Comparison of ENCODE assay signal across 24 mouse cellular contexts in the genomic region with DNA sequence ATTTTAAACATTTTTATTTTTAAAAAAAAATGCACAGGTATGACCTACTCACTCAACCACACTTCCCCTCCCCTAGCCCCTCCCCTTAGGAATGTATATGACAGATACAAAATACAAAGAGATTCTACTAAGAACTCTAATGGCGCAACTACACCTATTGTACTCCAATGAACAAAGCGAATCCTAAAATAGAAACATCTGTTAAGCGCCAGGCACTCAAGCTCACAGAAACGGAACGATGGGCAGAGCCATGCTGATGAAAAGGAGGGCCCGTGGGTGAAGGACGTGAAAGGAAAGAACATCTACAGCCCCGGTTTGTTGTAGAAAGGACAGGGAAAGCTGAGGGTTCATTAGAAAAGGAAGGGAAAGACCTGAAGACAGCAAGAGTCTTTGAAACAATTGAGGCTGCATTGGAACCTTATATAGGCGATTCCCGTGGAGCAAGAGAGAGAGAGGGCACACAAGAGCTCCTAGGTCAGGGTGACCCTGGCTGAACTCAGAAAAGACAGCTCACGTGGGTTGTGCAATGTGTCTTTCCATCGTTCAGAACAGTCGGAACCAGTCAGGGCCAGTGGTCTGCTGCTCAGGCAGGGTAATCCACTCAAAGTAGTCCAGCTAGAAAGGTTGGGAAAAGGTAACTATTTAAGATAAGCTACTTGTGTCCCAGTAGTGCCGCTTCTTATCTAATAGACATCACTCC. TPM values are rescaled to one million over a fixed set of nuclear protein-coding genes. Genes with fewer than 3 reads are reported as not detected.
DNase-seq lines count a peak whose midpoint lies in the region; ATAC-seq and TF ChIP-seq lines count a peak whose summit lies in the region.
"Had no signal": no experiment of that assay in that cellular context is flagged by ENCODE, and none has a peak within 500 bp of the region (broad histone marks: within the 10 kb centered on the region; RNA-seq: fewer than 3 reads in every experiment).

No protein-coding gene starts in this region.

- ATAC-seq in heart, embryonic 12.5 days (ENCODE audit: insufficient number of reproducible peaks, low FRiP score), result no peak
- ATAC-seq in heart, embryonic 16.5 days (replicated peaks; ENCODE audit: extremely low read depth, insufficient read depth, low FRiP score), result no peak
- ATAC-seq: forebrain, embryonic 14.5 days; intestine, embryonic 16.5 days; Patski had no signal

- no peaks in the 10 kb centered on the region for H3K27me3 ChIP-seq in heart, embryonic 12.5 days (replicated peaks)
- no peaks in the 10 kb centered on the region for H3K27me3 ChIP-seq in heart, embryonic 16.5 days (ENCODE audit: control insufficient read depth, insufficient read depth, low read length)
- no peaks in the 10 kb centered on the region for H3K27me3 ChIP-seq in heart, adult 2 months (ENCODE audit: control insufficient read depth, insufficient read depth, low read length)
- no peaks in the 10 kb centered on the region for H3K27me3 ChIP-seq in hindbrain, embryonic 10.5 days (ENCODE audit: insufficient read depth, poor library complexity, severe bottlenecking)
- H3K27me3 ChIP-seq: CH12.LX; hindbrain, embryonic 15.5 days; kidney, embryonic 15.5 days had no signal

- H3K27ac ChIP-seq in heart, embryonic 12.5 days (ENCODE audit: poor library complexity, severe bottlenecking), result no peak overlapping the region
- no peak overlapping the region for H3K27ac ChIP-seq in heart, embryonic 16.5 days (ENCODE audit: low read length)
- H3K27ac ChIP-seq in heart, adult 2 months, result no peak overlapping the region
- no peak overlapping the region for H3K27ac ChIP-seq in hindbrain, embryonic 10.5 days
- H3K27ac ChIP-seq: embryonic facial prominence, embryonic 10.5 days; gastrocnemius, adult 2 months; hindbrain, embryonic 15.5 days; kidney, embryonic 15.5 days had no signal

- H3K4me2 ChIP-seq in heart, embryonic 12.5 days, result peak overlapping the region; percentile 46
- peak overlapping the region; percentile 42 for H3K4me2 ChIP-seq in heart, embryonic 16.5 days (ENCODE audit: low read depth, low read length)
- H3K4me2 ChIP-seq: hindbrain, embryonic 15.5 days; kidney, embryonic 15.5 days had no signal

- no peak for DNase-seq in heart, postnatal 25 days (ENCODE audit: low spot score)
- DNase-seq in heart, adult 2 months, result no peak
- peak; percentile 88 for DNase-seq in ES-CJ7 (ENCODE audit: low read depth, low spot score)
- no peak for DNase-seq in spleen, postnatal 4 days (ENCODE audit: low spot score in 2 of 2)
- DNase-seq in hindbrain, embryonic 10.5 days (ENCODE audit: low spot score), result no peak
- DNase-seq: adrenal gland, adult 8-10 months; adrenal gland, postnatal 36 days; cerebellum, adult 2 months; cerebellum, postnatal 10 days; gastrocnemius, adult 2 months; gastrocnemius, postnatal 25 days; kidney, adult 2 months had no signal

- H3K9me3 ChIP-seq in heart, embryonic 12.5 days (replicated peaks), result no peaks in the 10 kb centered on the region
- H3K9me3 ChIP-seq in heart, embryonic 16.5 days (replicated peaks; ENCODE audit: control insufficient read depth, low read length), result no peaks in the 10 kb centered on the region
- H3K9me3 ChIP-seq in hindbrain, embryonic 10.5 days, result no peaks in the 10 kb centered on the region
- H3K9me3 ChIP-seq: embryonic facial prominence, embryonic 10.5 days; hindbrain, embryonic 15.5 days; kidney, embryonic 15.5 days had no signal

- no peak for TF ChIP-seq CTCF in heart, adult 2 months (IDR thresholded peaks at IDR 0.05)

- peaks cover 4% of the 10 kb centered on the region for H3K4me1 ChIP-seq in heart, embryonic 12.5 days (replicated peaks)
- no peaks in the 10 kb centered on the region for H3K4me1 ChIP-seq in heart, embryonic 16.5 days (ENCODE audit: control insufficient read depth, insufficient read depth, low read length)
- H3K4me1 ChIP-seq in heart, adult 2 months (ENCODE audit: control insufficient read depth, insufficient read depth, low read length), result no peaks in the 10 kb centered on the region
- H3K4me1 ChIP-seq in hindbrain, embryonic 10.5 days (replicated peaks), result no peaks in the 10 kb centered on the region
- H3K4me1 ChIP-seq: embryonic facial prominence, embryonic 10.5 days; hindbrain, embryonic 15.5 days; kidney, embryonic 15.5 days had no signal

- TF ChIP-seq EP300 in heart, adult 2 months (IDR thresholded peaks at IDR 0.05; ENCODE audit: insufficient read depth, low read depth, low read length), result no peak

- no peak overlapping the region for H3K9ac ChIP-seq in heart, embryonic 12.5 days
- no peak overlapping the region for H3K9ac ChIP-seq in heart, embryonic 16.5 days (ENCODE audit: low read length)
- no peak overlapping the region for H3K9ac ChIP-seq in heart, adult 2 months (ENCODE audit: low read depth, low read length)
- H3K9ac ChIP-seq: hindbrain, embryonic 15.5 days; kidney, embryonic 15.5 days had no signal

- no peaks in the 10 kb centered on the region for H3K36me3 ChIP-seq in heart, embryonic 12.5 days
- H3K36me3 ChIP-seq in heart, embryonic 16.5 days (ENCODE audit: control insufficient read depth, insufficient read depth), result no peaks in the 10 kb centered on the region
- H3K36me3 ChIP-seq in heart, adult 2 months (ENCODE audit: control insufficient read depth, insufficient read depth, low read length), result no peaks in the 10 kb centered on the region
- H3K36me3 ChIP-seq in hindbrain, embryonic 10.5 days, result no peaks in the 10 kb centered on the region
- H3K36me3 ChIP-seq: embryonic facial prominence, embryonic 10.5 days; hindbrain, embryonic 15.5 days; kidney, embryonic 15.5 days had no signal

- H3K79me2 ChIP-seq in heart, adult 2 months (replicated peaks; ENCODE audit: control insufficient read depth, insufficient read depth, low read length), result no peaks in the 10 kb centered on the region

- TF ChIP-seq POLR2A in heart, adult 2 months (IDR thresholded peaks at IDR 0.05; ENCODE audit: insufficient read depth, low read depth, low read length), result no peak

- H3K4me3 ChIP-seq in heart, embryonic 12.5 days, result no peak overlapping the region
- H3K4me3 ChIP-seq in heart, embryonic 16.5 days (ENCODE audit: low read length), result no peak overlapping the region
- H3K4me3 ChIP-seq in heart, adult 2 months, result no peak overlapping the region
- H3K4me3 ChIP-seq in hindbrain, embryonic 10.5 days, result no peak overlapping the region
- H3K4me3 ChIP-seq: embryonic facial prominence, embryonic 10.5 days; gastrocnemius, adult 2 months; hindbrain, embryonic 15.5 days; kidney, embryonic 15.5 days had no signal

- intact Hi-C loops in heart, postnatal 25 days (cut with DNase I), result no loop called here
- intact Hi-C loops in heart, adult 2 months (cut with DNase I), result no loop called here

- 49% methylated on average over 14 of the region's 14 CpGs for WGBS in heart, embryonic 12.5 days
- 49% methylated on average over 14 of the region's 14 CpGs for WGBS in heart, embryonic 16.5 days
- 56% methylated on average over 14 of the region's 14 CpGs for WGBS in heart, adult 2 months
- WGBS in hindbrain, embryonic 10.5 days, result 74% methylated on average over 14 of the region's 14 CpGs

RNA-seq across cellular contexts. Expression of gene Gabrp, which starts 27.7 kb away (rescaled TPM):
- polyA plus RNA-seq in heart, embryonic 12.5 days (2016; fragmentation: Nextera tagmentation; extraction: Ambion mirVana), result 0.71 and 4.5 TPM in 2 replicates
- not detected for total RNA-seq in heart, postnatal 25 days (2021)
- 0.20 and 0.22 TPM in 2 replicates for polyA plus RNA-seq in heart, embryonic 16.5 days (2015; fragmentation: Nextera tagmentation; extraction: Ambion mirVana)
- total RNA-seq in heart, adult 2 months (2021), result not detected
- polyA plus RNA-seq in heart, adult 2 months (2012; rRNA removed), result 0.06 and 2.6 TPM in 2 replicates
- 0.72 and 5.2 TPM in 2 replicates for polyA plus RNA-seq in hindbrain, embryonic 10.5 days (2016; fragmentation: Nextera tagmentation; extraction: Ambion mirVana)
- total RNA-seq: adrenal gland, adult 8-10 months; adrenal gland, postnatal 36 days; gastrocnemius, adult 2 months; gastrocnemius, postnatal 25 days; granulocyte monocyte progenitor cell, adult 5-6 weeks had no signal
- polyA plus RNA-seq: forebrain, embryonic 14.5 days; hindbrain, embryonic 15.5 days had no signal

RNA-seq across cellular contexts. Expression of gene Ranbp17, which starts 37.5 kb away (rescaled TPM):
- 6.8 and 7.2 TPM in 2 replicates for polyA plus RNA-seq in heart, embryonic 12.5 days (2016; fragmentation: Nextera tagmentation; extraction: Ambion mirVana)
- total RNA-seq in heart, postnatal 25 days (2021), result under 1 TPM; 0.56 to 0.75 TPM
- polyA plus RNA-seq in heart, embryonic 16.5 days (2015; fragmentation: Nextera tagmentation; extraction: Ambion mirVana), result 3.0 and 3.1 TPM in 2 replicates
- total RNA-seq in heart, adult 2 months (2021), result under 1 TPM; 0.34 TPM
- polyA plus RNA-seq in heart, adult 2 months (2012; rRNA removed), result 0.21 and 0.35 TPM in 2 replicates
- 11.5 and 13.4 TPM in 2 replicates for polyA plus RNA-seq in hindbrain, embryonic 10.5 days (2016; fragmentation: Nextera tagmentation; extraction: Ambion mirVana)
- total RNA-seq: CH12.LX had no signal

RNA-seq across cellular contexts. Expression of gene D130052B06Rik, which starts 48.1 kb away (rescaled TPM):
- polyA plus RNA-seq in heart, embryonic 12.5 days (2016; fragmentation: Nextera tagmentation; extraction: Ambion mirVana), result not detected in 2 replicates
- total RNA-seq in heart, postnatal 25 days (2021), result not detected
- not detected in 2 replicates for polyA plus RNA-seq in heart, embryonic 16.5 days (2015; fragmentation: Nextera tagmentation; extraction: Ambion mirVana)
- not detected for total RNA-seq in heart, adult 2 months (2021)
- polyA plus RNA-seq in heart, adult 2 months (2012; rRNA removed), result not detected in 2 replicates
- polyA plus RNA-seq in hindbrain, embryonic 10.5 days (2016; fragmentation: Nextera tagmentation; extraction: Ambion mirVana), result 0.07 TPM in 1 of 2 replicates, not detected in the other
- total RNA-seq: adrenal gland, adult 8-10 months; adrenal gland, postnatal 36 days; CH12.LX; gastrocnemius, adult 2 months; gastrocnemius, postnatal 25 days; granulocyte monocyte progenitor cell, adult 5-6 weeks had no signal
- polyA plus RNA-seq: cerebellum, adult 2 months; embryonic facial prominence, embryonic 10.5 days; embryonic facial prominence, embryonic 14.5 days; forebrain, embryonic 14.5 days; hindbrain, embryonic 11.5 days; hindbrain, embryonic 15.5 days; intestine, embryonic 16.5 days; kidney, adult 2 months; kidney, embryonic 15.5 days; Patski had no signal
